Mouse (Mus musculus) liver, adult (tissue): Measurements from ENCODE around the gene Arl6ip4.

Experiments used
- GATA4 ChIP-seq: IDR thresholded peaks from 2 replicates; pipeline ENCODE4 v1.6.1; 2014; ENCODE audit warnings: mild to moderate bottlenecking, low read length; ENCODE audit not compliant: insufficient replicate concordance

Gene Arl6ip4

DNA sequence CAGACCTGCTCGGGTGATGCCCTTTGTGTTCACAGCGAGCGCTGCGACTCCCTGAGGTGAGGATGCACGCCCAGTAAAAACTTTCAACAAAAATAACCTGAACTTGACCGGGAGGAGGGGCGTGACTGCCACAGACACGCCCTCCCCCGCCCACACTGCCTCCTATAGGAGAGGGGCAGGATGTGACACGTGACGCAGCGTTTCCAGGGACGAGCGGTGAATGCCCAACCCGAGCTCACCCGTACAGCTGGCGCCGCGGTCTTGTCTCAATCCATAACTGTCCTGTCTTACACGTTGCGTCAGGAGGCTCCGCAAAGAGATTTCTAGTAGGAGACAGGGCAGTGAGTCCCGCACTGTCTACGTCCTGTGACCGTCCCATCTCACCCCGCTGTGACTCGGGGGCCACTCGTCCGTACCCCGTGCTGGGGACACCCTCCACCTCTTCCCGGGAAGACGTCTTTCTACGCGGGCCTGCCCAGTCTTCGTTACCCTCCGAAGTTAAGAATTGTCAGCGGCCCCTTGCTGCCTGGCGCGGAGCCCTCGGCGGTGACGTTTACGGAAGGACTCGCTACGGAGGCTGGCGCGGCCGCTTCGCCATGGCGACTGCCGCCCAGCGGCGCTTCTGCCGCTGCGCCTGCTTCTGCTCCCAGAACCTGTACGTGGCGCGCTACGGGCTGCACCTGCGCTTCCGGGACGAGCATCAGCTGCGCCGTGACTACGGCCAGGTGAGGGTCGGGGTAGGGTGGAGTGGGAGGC lies 4.0 kb upstream of the Arl6ip4 start, which contains the start of gene Ogfod2:
Gene Ogfod2 (plus strand): TSS at position 556 of the 756 bp plus-strand sequence.
- no peak; the same call in 1 of the 2 replicates for TF ChIP-seq GATA4

- TF ChIP-seq GATA4 = no peak
These were observed 3.4 kb upstream of the Arl6ip4 start for GRCm38 (mm10) chr5:124112531-124112930.

- no peak for TF ChIP-seq GATA4
These were observed 2.9 kb upstream of the Arl6ip4 start for GRCm38 (mm10) chr5:124113030-124113429.

DNA sequence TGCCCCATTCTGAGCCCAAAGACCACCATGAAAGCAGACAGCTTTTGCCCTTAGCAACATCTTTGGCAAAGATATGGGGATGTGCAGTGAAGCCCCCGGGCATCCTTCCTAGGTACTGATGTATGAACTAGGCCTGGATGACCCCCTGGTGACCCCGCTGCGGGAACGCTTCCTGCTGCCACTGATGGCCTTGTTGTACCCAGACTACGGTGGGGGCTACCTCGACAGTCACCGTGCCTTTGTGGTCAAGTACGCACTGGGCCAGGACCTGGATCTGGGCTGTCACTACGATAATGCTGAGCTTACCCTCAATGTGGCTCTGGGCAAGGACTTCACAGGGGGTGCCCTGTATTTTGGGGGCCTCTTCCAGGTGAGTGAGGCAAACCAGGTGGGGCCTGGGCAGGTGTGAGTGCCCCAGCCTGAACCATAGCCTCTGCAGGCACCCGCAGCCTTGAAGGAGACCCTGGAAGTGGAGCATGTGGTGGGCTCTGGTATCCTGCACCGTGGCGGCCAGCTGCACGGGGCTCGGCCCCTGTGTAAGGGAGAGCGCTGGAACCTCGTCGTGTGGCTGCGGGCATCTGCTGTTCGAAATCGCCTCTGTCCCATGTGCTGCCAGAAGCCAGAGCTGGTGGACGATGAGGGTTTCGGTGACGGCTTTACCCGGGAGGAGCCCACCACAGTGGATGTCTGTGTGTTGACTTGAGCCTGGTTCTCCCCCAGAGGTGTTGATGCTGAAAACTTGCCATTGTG lies 1.4 kb upstream of the Arl6ip4 start:
- no peak for TF ChIP-seq GATA4

DNA sequence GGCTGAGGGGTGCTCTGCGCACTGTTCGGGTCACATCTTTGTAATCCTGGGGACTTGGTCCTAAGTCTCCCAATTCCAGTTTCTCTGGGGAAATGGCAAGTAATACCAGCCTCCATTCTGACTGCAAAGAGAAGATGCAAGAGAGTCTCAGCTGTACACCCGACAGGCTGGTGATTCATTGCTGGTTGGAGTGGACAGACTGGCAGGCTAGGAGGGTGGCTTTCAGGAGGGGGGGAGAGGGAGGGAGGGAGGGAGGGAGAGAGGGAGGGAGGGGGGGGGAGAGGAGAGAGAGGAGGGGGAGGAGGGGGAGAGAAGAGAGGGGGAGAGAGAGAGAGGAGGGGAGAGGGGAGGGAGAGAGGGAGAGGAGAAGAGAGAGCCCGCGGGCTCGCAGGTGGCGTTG lies 358 bp upstream of the Arl6ip4 start:
- no peak for TF ChIP-seq GATA4

DNA sequence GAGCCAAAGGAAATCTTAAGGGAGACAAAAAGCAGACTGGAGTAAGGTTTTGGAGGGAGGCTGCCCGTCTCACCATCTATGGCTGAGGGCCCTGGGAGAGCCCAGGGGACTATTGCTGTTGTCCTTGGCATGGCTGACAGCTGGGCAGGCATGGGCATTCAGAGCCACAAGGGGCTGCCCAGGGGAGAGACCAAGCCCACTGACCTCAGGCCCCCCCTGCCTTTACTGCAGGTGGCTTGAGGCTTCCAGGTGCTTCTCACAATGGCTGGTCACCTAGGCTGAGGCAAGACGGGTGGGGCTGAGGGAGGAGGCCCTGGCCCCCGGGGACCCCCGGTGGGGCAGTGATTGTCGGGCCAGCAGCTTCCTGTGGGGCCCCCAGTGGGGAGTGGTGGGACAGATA lies 3.3 kb downstream of the Arl6ip4 start:
- TF ChIP-seq GATA4 = no peak

GRCm38 (mm10) chr5:124122357-124122756 lies 6.5 kb downstream of the Arl6ip4 start:
- no peak for TF ChIP-seq GATA4

GRCm38 (mm10) chr5:124125093-124125492 lies 9.2 kb downstream of the Arl6ip4 start:
- no peak for TF ChIP-seq GATA4

DNA sequence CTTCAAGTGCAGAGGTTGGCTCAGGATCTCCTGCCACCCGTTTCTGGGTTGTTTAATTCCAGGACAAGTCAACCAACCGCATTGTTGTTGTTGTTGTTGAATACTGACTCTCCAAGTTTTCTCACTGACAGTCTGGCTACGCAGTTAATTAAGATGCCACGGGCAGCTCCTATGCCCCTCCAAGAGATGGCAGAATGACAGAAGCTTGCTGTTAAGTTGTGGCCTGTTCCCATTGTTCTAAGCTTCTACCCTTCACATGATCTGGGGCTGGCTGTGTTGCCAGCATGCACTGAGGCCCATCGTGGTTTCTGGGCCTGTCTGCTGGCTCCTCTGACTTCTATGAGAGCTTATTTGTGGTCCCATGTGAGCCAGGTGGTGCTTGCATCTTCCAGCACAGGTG lies 18.4 kb downstream of the Arl6ip4 start:
- no peak for TF ChIP-seq GATA4

DNA sequence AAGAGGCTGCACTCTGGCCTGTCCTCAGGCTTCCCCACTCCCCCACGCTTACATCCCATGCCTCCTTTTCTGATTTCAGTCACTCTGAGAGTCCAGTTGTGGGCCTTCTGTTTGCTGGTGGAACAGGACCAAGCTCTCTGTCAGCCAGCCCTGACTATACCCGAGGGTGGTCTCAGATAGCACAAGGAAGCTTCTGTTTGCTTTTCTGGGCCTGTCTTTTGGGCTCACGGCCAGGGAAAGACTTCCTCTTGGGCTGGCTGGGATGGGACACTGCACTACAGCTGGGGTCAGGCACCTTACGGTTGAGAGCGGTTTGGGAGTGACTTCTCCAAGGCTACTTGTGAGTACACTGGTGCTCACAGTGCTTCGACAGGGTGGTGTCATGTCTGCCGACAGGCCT lies 22.2 kb downstream of the Arl6ip4 start:
- no peak for TF ChIP-seq GATA4

- TF ChIP-seq GATA4 = no peak
These were observed 33.1 kb downstream of the Arl6ip4 start for GRCm38 (mm10) chr5:124149028-124149427.

- TF ChIP-seq GATA4 = no peak
These were observed 35.0 kb downstream of the Arl6ip4 start for GRCm38 (mm10) chr5:124150895-124151294.

GRCm38 (mm10) chr5:124152734-124153133 lies 36.8 kb downstream of the Arl6ip4 start:
- no peak for TF ChIP-seq GATA4

- no peak for TF ChIP-seq GATA4
These were observed 40.1 kb downstream of the Arl6ip4 start for GRCm38 (mm10) chr5:124155943-124156342.

DNA sequence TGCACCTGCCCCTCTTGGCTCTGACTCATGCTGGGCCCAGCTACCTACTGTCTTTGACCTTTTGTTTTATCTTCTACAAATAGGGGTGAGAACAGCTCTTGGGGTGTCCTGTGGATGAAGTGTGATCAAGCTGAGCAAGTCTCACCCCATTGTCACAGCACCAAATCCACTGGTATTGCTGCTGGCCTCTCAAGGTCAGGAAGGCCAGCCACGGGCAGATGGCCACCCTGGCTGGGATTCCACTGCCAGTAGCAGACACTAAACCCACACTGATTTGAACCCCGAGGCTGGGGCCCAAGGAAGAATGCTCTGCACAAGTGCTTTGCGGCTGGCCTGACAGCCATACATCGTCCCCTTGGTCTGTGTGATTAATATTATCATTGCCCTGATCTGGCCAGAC lies 42.4 kb downstream of the Arl6ip4 start:
- no peak for TF ChIP-seq GATA4

GRCm38 (mm10) chr5:124159453-124159852 lies 43.6 kb downstream of the Arl6ip4 start:
- no peak for TF ChIP-seq GATA4
